Mouse (Mus musculus) frontal cortex, adult (tissue): ENCODE data around the gene Rps15a.

Experiments used
- ATAC-seq: cut with Nextera tagmentation; 2 replicates; pipeline ENCODE4 v1.9.2; 2017; ENCODE audit warnings: mild to moderate bottlenecking, moderate library complexity, mixed read lengths; ENCODE audit not compliant: low TSS enrichment

The Rps15a gene

GRCm38 (mm10) chr7:118115533-118115876 lies 483 bp downstream of the Rps15a start:
- peak; percentile 26; the same call in 1 of the 2 replicates for ATAC-seq

GRCm38 (mm10) chr7:118113541-118114297 lies 2.3 kb downstream of the Rps15a start:
- no peak for ATAC-seq

GRCm38 (mm10) chr7:118111128-118111527 lies 4.9 kb downstream of the Rps15a start:
- ATAC-seq: no peak

DNA sequence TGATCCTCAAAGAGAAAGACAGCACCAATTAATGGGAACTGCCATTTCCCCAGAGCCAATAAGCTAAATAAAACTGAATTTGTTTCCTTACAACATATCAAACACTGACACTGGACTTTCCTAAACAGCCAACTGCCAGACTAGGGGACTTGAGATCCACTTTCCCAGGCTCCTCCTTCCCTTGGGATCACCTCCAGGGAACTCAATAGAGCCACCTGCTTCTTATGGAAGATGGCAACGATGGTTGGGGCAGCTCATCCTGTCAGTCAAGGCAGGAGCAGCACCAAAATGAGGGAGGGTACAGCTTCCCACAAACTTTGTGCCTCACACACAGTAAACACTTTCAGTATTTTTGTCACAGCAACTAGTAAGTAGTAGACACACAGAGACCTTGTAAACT lies 8.3 kb downstream of the Rps15a start:
- no peak for ATAC-seq

DNA sequence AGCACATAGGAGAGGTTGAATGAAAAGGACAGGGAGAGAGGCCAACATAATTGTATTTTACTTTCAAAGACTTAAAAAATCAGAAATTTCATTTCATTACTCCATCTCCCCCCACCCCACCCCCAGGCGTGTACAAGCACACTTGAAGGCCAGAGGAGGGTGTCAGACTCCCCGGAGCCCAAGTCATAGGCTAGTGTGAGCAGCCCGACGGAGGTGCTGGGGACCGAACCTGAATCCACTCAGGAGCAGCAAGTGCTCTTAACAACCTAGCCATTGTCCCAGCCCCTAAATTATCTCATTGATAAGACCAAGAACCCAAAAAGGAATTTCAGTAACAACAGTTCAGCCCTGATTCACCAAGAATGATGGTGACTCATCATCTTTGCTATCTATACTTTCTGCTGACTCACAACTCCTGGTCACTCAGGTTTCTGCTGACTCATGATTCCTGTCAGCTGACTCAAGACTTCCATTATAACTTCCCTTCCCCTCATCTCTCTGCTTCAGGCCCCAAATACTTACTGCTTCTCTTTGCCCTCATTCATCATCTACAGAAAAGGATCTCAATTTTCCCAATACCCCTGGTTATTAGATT lies 11.4 kb downstream of the Rps15a start:
- ATAC-seq: 0 out of 2 replicates have a peak, but pooled peaks have one; percentile 33

GRCm38 (mm10) chr7:118103462-118104379 lies 12.3 kb downstream of the Rps15a start:
- ATAC-seq: 0 out of 2 replicates have a peak, but pooled peaks have one; percentile 18

DNA sequence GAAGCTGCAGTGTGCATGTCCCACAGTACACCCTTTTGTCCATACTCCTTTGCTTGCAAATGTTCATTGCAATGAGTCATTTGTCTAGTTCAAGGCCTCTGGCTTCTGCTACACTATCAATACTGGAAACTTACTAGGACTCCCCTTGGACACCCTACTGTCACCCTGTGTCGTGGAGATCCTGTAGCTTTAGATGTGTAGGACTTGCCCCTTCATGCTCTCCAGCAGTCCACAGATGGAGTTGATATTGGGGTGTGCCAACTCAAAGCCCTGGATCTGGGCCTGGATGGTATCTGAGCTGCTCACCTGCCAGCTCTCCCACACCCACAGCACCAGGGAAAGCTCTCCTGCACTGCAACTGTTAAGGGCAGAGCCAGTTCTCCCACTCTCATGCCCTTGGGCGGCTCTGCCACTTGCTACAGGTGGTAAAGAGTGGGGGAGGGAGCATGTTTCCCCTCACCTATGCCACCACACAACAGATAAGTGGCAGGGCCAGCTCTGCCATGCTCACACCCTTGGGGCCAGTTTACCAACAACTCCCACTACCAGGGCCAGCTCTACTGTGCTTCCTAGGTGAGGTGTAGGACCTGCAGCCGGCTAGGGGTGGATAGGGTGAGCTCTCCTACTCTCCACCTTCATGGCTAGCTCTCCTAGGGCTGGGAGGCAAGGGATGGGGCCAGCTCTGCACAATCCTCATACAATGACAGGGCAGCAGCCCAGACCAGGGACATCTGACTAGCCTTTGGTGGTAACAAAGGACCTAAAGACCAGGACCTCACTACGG lies 13.1 kb downstream of the Rps15a start:
- ATAC-seq: no peak

GRCm38 (mm10) chr7:118102231-118102630 lies 13.8 kb downstream of the Rps15a start:
- peak; percentile 58 for ATAC-seq

GRCm38 (mm10) chr7:118097615-118098014 lies 18.4 kb downstream of the Rps15a start:
- ATAC-seq: no peak

DNA sequence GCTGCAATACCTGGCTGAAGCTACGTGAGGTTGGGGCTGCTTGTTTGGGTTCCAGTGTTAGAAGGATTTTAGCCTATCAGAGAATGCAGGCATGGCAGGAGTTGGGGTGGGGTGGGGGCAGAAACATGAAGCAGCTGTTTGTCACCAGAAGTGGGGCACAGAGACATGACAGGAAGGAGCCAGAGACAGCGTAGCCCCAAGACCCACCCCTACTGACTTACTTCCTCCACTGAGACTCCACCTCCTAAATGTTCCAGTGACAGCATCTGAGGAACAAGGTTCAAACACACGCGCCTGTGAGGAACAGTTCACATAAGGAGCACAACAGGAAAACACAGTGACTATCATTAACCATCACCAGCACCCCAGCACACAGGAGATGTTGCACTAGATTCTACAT lies 36.0 kb downstream of the Rps15a start:
- no peak for ATAC-seq

- no peak for ATAC-seq
Observed at GRCm38 (mm10) chr7:118079097-118079496, 36.9 kb downstream of the Rps15a start.

- 0 out of 2 replicates have a peak, but pooled peaks have one; percentile 65 for ATAC-seq
Observed at GRCm38 (mm10) chr7:118067261-118067660, 48.7 kb downstream of the Rps15a start.

- no peak for ATAC-seq
Observed at GRCm38 (mm10) chr7:118056300-118056699, 59.7 kb downstream of the Rps15a start.
